Mouse (Mus musculus) midbrain, embryonic 16.5 days (tissue): Measurements from ENCODE around the gene Rab25. TPM values are rescaled to one million over a fixed set of nuclear protein-coding genes. Genes with fewer than 3 reads are reported as not detected.
"Not testable (repeated sequence)": the region's sequence is repeated elsewhere in the genome, so short reads cannot be mapped to it uniquely, and the experiment has no call there.

ENCODE experiments used
- ATAC-seq: fragments of 200-750 bp; cut with Nextera tagmentation; 2 replicates; pipeline ENCODE4 v1.8.0; 2017; ENCODE audit warnings: moderate TSS enrichment
- H3K27ac ChIP-seq: fragments of 300-500 bp; sonication (generic); 2 replicates; pipeline ENCODE4 v1.5.1; 2014; ENCODE audit warnings: mild to moderate bottlenecking, low read length, mixed read lengths
- H3K27me3 ChIP-seq: fragments of 300-500 bp; sonication (generic); 2 replicates; pipeline ENCODE4 v1.6.1; 2014; ENCODE audit warnings: low read depth, low read length, mixed read lengths; ENCODE audit not compliant: control insufficient read depth, insufficient read depth
- H3K36me3 ChIP-seq: fragments of 300-500 bp; sonication (generic); 2 replicates; pipeline ENCODE4 v1.6.1; 2014; ENCODE audit warnings: mild to moderate bottlenecking, low read length, moderate library complexity, mixed read lengths; ENCODE audit not compliant: control insufficient read depth, insufficient read depth
- H3K4me1 ChIP-seq: fragments of 300-500 bp; sonication (generic); 2 replicates; pipeline ENCODE4 v1.6.1; 2014; ENCODE audit warnings: mild to moderate bottlenecking, low read length, mixed read lengths; ENCODE audit not compliant: control insufficient read depth, insufficient read depth
- H3K4me2 ChIP-seq: fragments of 300-500 bp; sonication (generic); 2 replicates; pipeline ENCODE4 v1.6.1; 2014; ENCODE audit warnings: mild to moderate bottlenecking, low read length, mixed read lengths
- H3K4me3 ChIP-seq: fragments of 300-500 bp; sonication (generic); 2 replicates; pipeline ENCODE4 v1.5.1; 2014; ENCODE audit warnings: low read depth, mild to moderate bottlenecking, low read length, moderate library complexity, mixed read lengths
- H3K9ac ChIP-seq: fragments of 300-500 bp; sonication (generic); 2 replicates; pipeline ENCODE4 v1.6.1; 2014; ENCODE audit warnings: low read depth, low read length, mixed read lengths
- H3K9me3 ChIP-seq: fragments of 300-500 bp; sonication (generic); replicated peaks from 2 replicates; pipeline ENCODE4 v1.6.1; 2014; ENCODE audit warnings: mild to moderate bottlenecking, low read length, mixed read lengths; ENCODE audit not compliant: control insufficient read depth, poor library complexity, severe bottlenecking
- WGBS: fragments of 180-500 bp; shearing (Covaris S2); extraction: QIAGEN DNeasy Blood & Tissue Kit; methylation state at CpG from one replicate; pipeline ENCODE4 v1.1.7; 2014; 5-methylcytosine and 5-hydroxymethylcytosine counted together
- polyA plus RNA-seq: library from polyadenylated mRNA; unstranded; fragments of >200 nt; fragmentation: Nextera tagmentation; extraction: Ambion mirVana; gene quantifications from 2 replicates; pipeline ENCODE4 v1.2.1, GENCODE M21; 2015

Gene Rab25
- polyA plus RNA-seq, 1 experiment from 2014 or later: 0.69 TPM

GRCm38 (mm10) chr3:88585769-88586168 lies 37.7 kb upstream of the Rab25 start:
- Histone ChIP-seq H3K4me1 (peaks cover 4% of the 10 kb centered on the region), H3K9me3 (no peaks in the 10 kb centered on the region), H3K9ac (no peak overlapping the region), H3K36me3 (peaks cover 20% of the 10 kb centered on the region), H3K27ac (no peak overlapping the region), H3K4me2 (no peak overlapping the region), H3K27me3 (no peaks in the 10 kb centered on the region), H3K4me3 (no peak overlapping the region)
- no peak for ATAC-seq
- 97% methylated on average over 6 of the region's 6 CpGs for WGBS

GRCm38 (mm10) chr3:88579454-88580117 lies 31.5 kb upstream of the Rab25 start:
- no peaks in the 10 kb centered on the region for H3K27me3 ChIP-seq
- WGBS: under 1% methylated on average over 34 of the region's 34 CpGs
- H3K4me2 ChIP-seq: peak overlapping the region; percentile 94
- peak overlapping the region; percentile 99 for H3K4me3 ChIP-seq
- H3K36me3 ChIP-seq: peaks cover 9% of the 10 kb centered on the region; the same call in 1 of the 2 replicates
- H3K9me3 ChIP-seq: no peaks in the 10 kb centered on the region
- peak overlapping the region; percentile 66 for H3K27ac ChIP-seq
- peaks cover 12% of the 10 kb centered on the region for H3K4me1 ChIP-seq
- H3K9ac ChIP-seq: peak overlapping the region; percentile 92
- peak; percentile 93 for ATAC-seq

GRCm38 (mm10) chr3:88578498-88579424 lies 30.7 kb upstream of the Rab25 start:
- H3K4me1 ChIP-seq: peaks cover 12% of the 10 kb centered on the region
- no peak overlapping the region; the same call in 1 of the 2 replicates for H3K9ac ChIP-seq
- no peaks in the 10 kb centered on the region for H3K27me3 ChIP-seq
- peak; percentile 47; the same call in 1 of the 2 replicates for ATAC-seq
- H3K36me3 ChIP-seq: peaks cover 9% of the 10 kb centered on the region; the same call in 1 of the 2 replicates
- no peaks in the 10 kb centered on the region for H3K9me3 ChIP-seq
- no peak overlapping the region for H3K27ac ChIP-seq
- H3K4me2 ChIP-seq: peak overlapping the region; percentile 56
- WGBS: 54% methylated on average over 8 of the region's 8 CpGs
- H3K4me3 ChIP-seq: peak overlapping the region; percentile 99

DNA sequence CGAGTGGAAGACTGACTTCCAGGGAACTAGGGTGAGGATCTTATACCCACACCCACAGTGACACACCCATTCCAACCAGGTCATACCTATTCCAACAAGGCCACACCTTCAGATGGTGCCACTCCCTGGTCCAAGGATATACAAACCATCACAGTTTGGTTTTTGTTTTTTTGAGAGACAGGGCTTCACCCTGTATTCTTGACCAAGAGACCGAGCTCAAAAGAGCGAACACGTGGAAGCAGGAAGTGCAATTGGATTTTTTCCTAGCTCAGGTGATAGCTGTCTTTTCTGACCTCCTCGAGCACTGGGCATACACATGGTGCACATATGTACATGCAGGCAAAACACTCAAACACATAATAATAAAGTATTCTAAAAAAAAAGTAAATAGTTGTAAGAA lies 29.7 kb upstream of the Rab25 start:
- not testable (repeated sequence) for ATAC-seq, H3K9ac ChIP-seq, H3K36me3 ChIP-seq, H3K27ac ChIP-seq, H3K4me3 ChIP-seq, H3K4me2 ChIP-seq, H3K9me3 ChIP-seq, H3K27me3 ChIP-seq
- WGBS: 84% methylated on average over 5 of the region's 5 CpGs
- H3K4me1 ChIP-seq: peaks cover 12% of the 10 kb centered on the region

- H3K36me3 ChIP-seq: no peaks in the 10 kb centered on the region
- H3K27me3 ChIP-seq: no peaks in the 10 kb centered on the region
- no peak within 1 kb of the TSS for H3K4me2 ChIP-seq
- H3K4me1 ChIP-seq: peaks cover 6% of the 10 kb centered on the region
- 88% methylated on average over 3 of the region's 3 CpGs for WGBS
- H3K4me3 ChIP-seq: no peak within 1 kb of the TSS
- no peaks in the 10 kb centered on the region for H3K9me3 ChIP-seq
- no peak within 1 kb of the TSS for H3K27ac ChIP-seq
- no peak for ATAC-seq
- H3K9ac ChIP-seq: no peak within 1 kb of the TSS
These were observed 27.4 kb upstream of the Rab25 start, which contains the start of gene Ssr2 for GRCm38 (mm10) chr3:88575540-88575939. Gene Ssr2, plus strand, starts transcription at chr3:88575876.

- WGBS: 84% methylated on average over 2 of the region's 2 CpGs
These were observed 25.7 kb upstream of the Rab25 start for GRCm38 (mm10) chr3:88573810-88574209.

GRCm38 (mm10) chr3:88572835-88573234 lies 24.7 kb upstream of the Rab25 start:
- H3K27me3 ChIP-seq: no peaks in the 10 kb centered on the region
- H3K9ac ChIP-seq: no peak overlapping the region
- H3K9me3 ChIP-seq: no peaks in the 10 kb centered on the region
- H3K4me3 ChIP-seq: no peak overlapping the region
- no peaks in the 10 kb centered on the region for H3K4me1 ChIP-seq
- H3K36me3 ChIP-seq: peaks cover 14% of the 10 kb centered on the region
- H3K27ac ChIP-seq: no peak overlapping the region
- H3K4me2 ChIP-seq: no peak overlapping the region
- no peak for ATAC-seq
- WGBS: 90% methylated on average over 2 of the region's 2 CpGs

More at GRCm38 (mm10) chr3:88573810-88574209, 25.7 kb upstream of the Rab25 start:
- no peaks in the 10 kb centered on the region for H3K4me1 ChIP-seq
- no peak overlapping the region for H3K4me2 ChIP-seq
- no peak overlapping the region for H3K4me3 ChIP-seq
- H3K27ac ChIP-seq: no peak overlapping the region
- H3K27me3 ChIP-seq: no peaks in the 10 kb centered on the region
- H3K36me3 ChIP-seq: peaks cover 5% of the 10 kb centered on the region
- H3K9ac ChIP-seq: no peak overlapping the region
- H3K9me3 ChIP-seq: no peaks in the 10 kb centered on the region
- no peak for ATAC-seq

DNA sequence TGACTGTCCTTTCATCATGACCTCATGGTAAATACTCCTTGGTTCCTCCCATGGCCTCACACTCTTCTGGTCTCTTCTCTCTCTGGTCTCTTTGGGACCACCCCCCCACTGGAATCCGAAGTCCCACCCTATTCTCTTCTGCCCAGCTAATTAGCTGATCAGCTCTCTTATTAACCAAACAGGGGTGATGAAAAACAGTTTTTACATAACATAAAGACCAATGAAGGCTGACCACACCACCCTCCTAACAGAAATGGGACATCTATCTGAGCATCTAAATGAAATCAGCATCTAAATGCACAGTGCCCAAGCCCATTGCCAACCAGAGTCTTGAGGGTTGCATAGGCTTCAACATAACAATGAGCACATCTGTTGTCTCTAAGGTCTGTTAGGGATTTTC lies 23.8 kb upstream of the Rab25 start:
- Histone ChIP-seq H3K36me3 (peaks cover 20% of the 10 kb centered on the region), H3K4me3 (no peak overlapping the region), H3K9ac (no peak overlapping the region), H3K9me3 (no peaks in the 10 kb centered on the region), H3K27ac (no peak overlapping the region), H3K4me2 (no peak overlapping the region), H3K4me1 (no peaks in the 10 kb centered on the region), H3K27me3 (no peaks in the 10 kb centered on the region)
- no peak for ATAC-seq
- 88% methylated on average over 1 of the region's 1 CpGs for WGBS

GRCm38 (mm10) chr3:88570341-88570740 lies 22.2 kb upstream of the Rab25 start:
- Histone ChIP-seq H3K4me1 (no peaks in the 10 kb centered on the region), H3K9me3 (no peaks in the 10 kb centered on the region), H3K4me3 (no peak overlapping the region), H3K27me3 (no peaks in the 10 kb centered on the region), H3K27ac (no peak overlapping the region), H3K36me3 (peaks cover 35% of the 10 kb centered on the region), H3K4me2 (no peak overlapping the region), H3K9ac (no peak overlapping the region)
- ATAC-seq: no peak
- WGBS: 96% methylated on average over 10 of the region's 10 CpGs
